Mouse (Mus musculus) thymus, adult 2 months (tissue): ENCODE data around the gene Arhgef33. TPM values are rescaled to one million over a fixed set of nuclear protein-coding genes. Genes with fewer than 3 reads are reported as not detected.

ENCODE experiments used
- DNase-seq: peaks from one replicate; pipeline ENCODE4 v3.0.0; 2021
- H3K27ac ChIP-seq: fragments of 200-500 bp; 2 replicates; pipeline ENCODE4 v1.5.1; 2012; ENCODE audit warnings: low read length, control low read depth; ENCODE audit not compliant: control insufficient read depth, insufficient read depth
- H3K27me3 ChIP-seq: fragments of 200-500 bp; 2 replicates; pipeline ENCODE4 v1.6.1; 2012; ENCODE audit warnings: mild to moderate bottlenecking, low read length, moderate library complexity, mixed read lengths; ENCODE audit not compliant: control insufficient read depth, insufficient read depth
- H3K36me3 ChIP-seq: fragments of 200-500 bp; 2 replicates; pipeline ENCODE4 v1.6.1; 2012; ENCODE audit warnings: mild to moderate bottlenecking, low read length, moderate library complexity; ENCODE audit not compliant: control insufficient read depth, insufficient read depth
- H3K4me1 ChIP-seq: fragments of 200-500 bp; replicated peaks from 2 replicates; pipeline ENCODE4 v1.6.1; 2012; ENCODE audit warnings: low read length; ENCODE audit not compliant: control insufficient read depth, insufficient read depth
- H3K4me3 ChIP-seq: fragments of 200-500 bp; 2 replicates; pipeline ENCODE4 v1.5.1; 2012; ENCODE audit warnings: mild to moderate bottlenecking, low read length, control low read depth, moderate library complexity; ENCODE audit not compliant: control insufficient read depth, insufficient read depth
- CTCF ChIP-seq: fragments of 200-500 bp; IDR thresholded peaks from 2 replicates; pipeline ENCODE4 v1.5.1; 2012; ENCODE audit warnings: mild to moderate bottlenecking, control low read depth, low read length, moderate library complexity, borderline replicate concordance; ENCODE audit not compliant: control insufficient read depth, poor library complexity, insufficient read depth; ENCODE audit errors: extremely low read depth
- POLR2A ChIP-seq: fragments of 200-500 bp; IDR thresholded peaks from 2 replicates; pipeline ENCODE4 v1.6.1; 2012; ENCODE audit warnings: mild to moderate bottlenecking, low read length, control low read depth, moderate library complexity; ENCODE audit not compliant: control insufficient read depth, poor library complexity, insufficient read depth; ENCODE audit errors: extremely low read depth
- WGBS: fragments of 180-500 bp; shearing (Covaris S2); methylation state at CpG from one replicate; pipeline ENCODE4 v1.1.7; 2018; 5-methylcytosine and 5-hydroxymethylcytosine counted together
- polyA plus RNA-seq: library from polyadenylated mRNA; depleted of rRNA; stranded (reverse); fragments of >200 nt; gene quantifications from 2 replicates; pipeline ENCODE4 v1.2.3, GENCODE M21; 2012; rRNA removed

Arhgef33 gene
- polyA plus RNA-seq, 1 experiment = 0.12 TPM

- TF ChIP-seq CTCF (no peak), POLR2A (no peak)
- H3K4me1 ChIP-seq = no peaks in the 10 kb centered on the region
- peaks cover 17% of the 10 kb centered on the region for H3K36me3 ChIP-seq
- no peaks in the 10 kb centered on the region for H3K27me3 ChIP-seq
- DNase-seq = no peak
- WGBS = 98% methylated on average over 9 of the region's 9 CpGs
- no peak overlapping the region for H3K27ac ChIP-seq
- H3K4me3 ChIP-seq = no peak overlapping the region
Observed at GRCm38 (mm10) chr17:80431997-80432396, 124.8 kb downstream of the Arhgef33 start.

GRCm38 (mm10) chr17:80434430-80434829, 127.2 kb downstream of the Arhgef33 start:
- DNase-seq = no peak
- H3K27me3 ChIP-seq = no peaks in the 10 kb centered on the region
- 94% methylated on average over 3 of the region's 3 CpGs for WGBS
- TF ChIP-seq CTCF (no peak), POLR2A (no peak)
- no peak overlapping the region for H3K4me3 ChIP-seq
- peaks cover 24% of the 10 kb centered on the region for H3K36me3 ChIP-seq
- no peaks in the 10 kb centered on the region for H3K4me1 ChIP-seq
- H3K27ac ChIP-seq = no peak overlapping the region

- DNase-seq = no peak
- Histone ChIP-seq H3K27me3 (no peaks in the 10 kb centered on the region), H3K27ac (no peak overlapping the region), H3K36me3 (peaks cover 21% of the 10 kb centered on the region), H3K4me3 (no peak overlapping the region), H3K4me1 (no peaks in the 10 kb centered on the region)
- TF ChIP-seq POLR2A = no peak
- no peak for TF ChIP-seq CTCF
- WGBS = 90% methylated on average over 5 of the region's 5 CpGs
Observed at GRCm38 (mm10) chr17:80435680-80436079, 128.5 kb downstream of the Arhgef33 start.

GRCm38 (mm10) chr17:80445433-80445832, 138.2 kb downstream of the Arhgef33 start:
- Histone ChIP-seq H3K4me1 (no peaks in the 10 kb centered on the region; the same call in 1 of the 2 replicates), H3K27ac (no peak overlapping the region), H3K4me3 (no peak overlapping the region), H3K36me3 (peaks cover 20% of the 10 kb centered on the region), H3K27me3 (no peaks in the 10 kb centered on the region)
- TF ChIP-seq CTCF = no peak
- no peak for TF ChIP-seq POLR2A
- DNase-seq = no peak
- 95% methylated on average over 7 of the region's 7 CpGs for WGBS

- peaks cover 19% of the 10 kb centered on the region for H3K36me3 ChIP-seq
- no peak overlapping the region for H3K27ac ChIP-seq
- no peak for DNase-seq
- no peak overlapping the region for H3K4me3 ChIP-seq
- no peaks in the 10 kb centered on the region; the same call in 1 of the 2 replicates for H3K4me1 ChIP-seq
- WGBS = 96% methylated on average over 5 of the region's 5 CpGs
- TF ChIP-seq POLR2A = no peak
- no peak for TF ChIP-seq CTCF
- no peaks in the 10 kb centered on the region for H3K27me3 ChIP-seq
Observed at GRCm38 (mm10) chr17:80446470-80446869, 139.3 kb downstream of the Arhgef33 start.

Other genes with a start within 250 kb of the Arhgef33 start
- gene Hnrnpll, start 245.1 kb upstream of the Arhgef33 start, polyA plus RNA-seq = 30.5 and 37.8 TPM in 2 replicates
- gene Galm, start 179.9 kb upstream of the Arhgef33 start, polyA plus RNA-seq = 8.7 and 9.3 TPM in 2 replicates
- 131 and 148 TPM in 2 replicates for gene Srsf7, start 100.1 kb upstream of the Arhgef33 start, polyA plus RNA-seq
- not detected in 2 replicates for gene Ttc39d, start 99.9 kb upstream of the Arhgef33 start, polyA plus RNA-seq
- gene Gemin6, start 83.0 kb upstream of the Arhgef33 start, polyA plus RNA-seq = 3.4 and 4.6 TPM in 2 replicates
- 2.5 and 3.8 TPM in 2 replicates for gene Morn2, start 17.2 kb upstream of the Arhgef33 start, polyA plus RNA-seq
- 16.6 and 18.9 TPM in 2 replicates for gene Dhx57, start 16.9 kb upstream of the Arhgef33 start, polyA plus RNA-seq
- 1.2 TPM in 1 of 2 replicates, not detected in the other for gene Gm10190, start 66.1 kb downstream of the Arhgef33 start, polyA plus RNA-seq
- 4.1 and 5.0 TPM in 2 replicates for gene Sos1, start 173.0 kb downstream of the Arhgef33 start, polyA plus RNA-seq